ENCODE assay signal across 9 mouse cellular contexts in genomic region chr1:37985764-37986323, GRCm38 (mm10). TPM values are rescaled to one million over a fixed set of nuclear protein-coding genes. Genes with fewer than 3 reads are reported as not detected.
DNase-seq lines count a peak whose midpoint lies in the region; ATAC-seq and TF ChIP-seq lines count a peak whose summit lies in the region.
"Had no signal": no experiment of that assay in that cellular context is flagged by ENCODE, and none has a peak within 500 bp of the region (broad histone marks: within the 10 kb centered on the region; RNA-seq: fewer than 3 reads in every experiment).

No protein-coding gene starts in this region.

- 0 out of 2 replicates have a peak, but pooled peaks have one; percentile 46 for TF ChIP-seq EP300 in heart, adult 2 months (IDR thresholded peaks at IDR 0.05; ENCODE audit: insufficient read depth, low read depth, low read length)

- peaks cover 2% of the 10 kb centered on the region; the same call in 1 of the 2 replicates for H3K36me3 ChIP-seq in heart, adult 2 months (ENCODE audit: control insufficient read depth, insufficient read depth, low read length)
- H3K36me3 ChIP-seq in heart, embryonic 12.5 days = peaks cover 51% of the 10 kb centered on the region

- H3K27ac ChIP-seq in heart, adult 2 months = no peak overlapping the region
- no peak overlapping the region for H3K27ac ChIP-seq in heart, embryonic 12.5 days (ENCODE audit: poor library complexity, severe bottlenecking)

- no peak for ATAC-seq in heart, embryonic 12.5 days (ENCODE audit: insufficient number of reproducible peaks, low FRiP score)

- H3K4me1 ChIP-seq in heart, adult 2 months (ENCODE audit: control insufficient read depth, insufficient read depth, low read length) = no peaks in the 10 kb centered on the region
- H3K4me1 ChIP-seq in heart, embryonic 12.5 days (replicated peaks) = no peaks in the 10 kb centered on the region

- intact Hi-C loops in heart, adult 2 months (cut with DNase I) = loop anchor here (5.0 kb wide), 1 partner anchor 84 kb away; no protein-coding TSS in a partner anchor

- TF ChIP-seq CTCF in heart, adult 2 months (IDR thresholded peaks at IDR 0.05) = peak; percentile 73

- H3K27me3 ChIP-seq in heart, adult 2 months (ENCODE audit: control insufficient read depth, insufficient read depth, low read length) = no peaks in the 10 kb centered on the region
- H3K27me3 ChIP-seq in heart, embryonic 12.5 days (replicated peaks) = no peaks in the 10 kb centered on the region

- H3K79me2 ChIP-seq in heart, adult 2 months (replicated peaks; ENCODE audit: control insufficient read depth, insufficient read depth, low read length) = no peaks in the 10 kb centered on the region; the same call in 1 of the 2 replicates

- H3K9me3 ChIP-seq in heart, embryonic 12.5 days (replicated peaks) = no peaks in the 10 kb centered on the region

- H3K4me2 ChIP-seq in heart, embryonic 12.5 days = no peak overlapping the region

- peak in 1 of 2 experiments; percentile 13 for DNase-seq in heart, adult 2 months
- no peak for DNase-seq in heart, adult 9 months (ENCODE audit: low spot score in 2 of 2)
- peak; percentile 22 for DNase-seq in right cerebral cortex, adult 18-20 months
- no peak for DNase-seq in right cerebral cortex, postnatal 25 days
- peak; percentile 57 to 69 for DNase-seq in adrenal gland, postnatal 36 days
- peak; percentile 20 for DNase-seq in layer of hippocampus, adult 9-10 months (ENCODE audit: low spot score)
- peak; percentile 48 for DNase-seq in right cerebral cortex, postnatal 14 days

- no peak overlapping the region for H3K9ac ChIP-seq in heart, adult 2 months (ENCODE audit: low read depth, low read length)
- no peak overlapping the region for H3K9ac ChIP-seq in heart, embryonic 12.5 days

- no peak overlapping the region for H3K4me3 ChIP-seq in heart, adult 2 months
- no peak overlapping the region for H3K4me3 ChIP-seq in heart, embryonic 12.5 days

- 0 out of 2 replicates have a peak, but pooled peaks have one; percentile 15 for TF ChIP-seq POLR2A in heart, adult 2 months (IDR thresholded peaks at IDR 0.05; ENCODE audit: insufficient read depth, low read depth, low read length)

- WGBS in heart, adult 2 months = 74% methylated on average over 9 of the region's 9 CpGs
- WGBS in heart, embryonic 12.5 days = 73% methylated on average over 9 of the region's 9 CpGs

RNA-seq across cellular contexts. Expression of gene Txndc9, which starts 11.8 kb away (rescaled TPM):
- total RNA-seq in heart, adult 2 months (2021) = 10 to 100 TPM; 52.6 to 53.7 TPM
- 7.7 and 16.7 TPM in 2 replicates for polyA plus RNA-seq in heart, adult 2 months (2012; rRNA removed)
- 10 to 100 TPM; 78.2 to 83.3 TPM for total RNA-seq in adrenal gland, postnatal 36 days (2021)
- polyA plus RNA-seq in heart, embryonic 12.5 days (2016; fragmentation: Nextera tagmentation; extraction: Ambion mirVana) = 110 and 115 TPM in 2 replicates

RNA-seq across cellular contexts. Expression of gene Eif5b, which starts 12.0 kb away (rescaled TPM):
- 10 to 100 TPM; 47.6 to 54.0 TPM for total RNA-seq in heart, adult 2 months (2021)
- 8.6 and 20.0 TPM in 2 replicates for polyA plus RNA-seq in heart, adult 2 months (2012; rRNA removed)
- 10 to 100 TPM; 41.6 to 46.9 TPM for total RNA-seq in adrenal gland, postnatal 36 days (2021)
- polyA plus RNA-seq in heart, embryonic 12.5 days (2016; fragmentation: Nextera tagmentation; extraction: Ambion mirVana) = 22.8 and 24.4 TPM in 2 replicates

RNA-seq across cellular contexts. Expression of gene Lyg1, which starts 28.3 kb away (rescaled TPM):
- total RNA-seq in heart, adult 2 months (2021) = not detected
- polyA plus RNA-seq in heart, adult 2 months (2012; rRNA removed) = not detected in 2 replicates
- total RNA-seq in adrenal gland, postnatal 36 days (2021) = not detected
- polyA plus RNA-seq in heart, embryonic 12.5 days (2016; fragmentation: Nextera tagmentation; extraction: Ambion mirVana) = not detected in 2 replicates
- total RNA-seq: layer of hippocampus, adult 18-20 months had no signal

Comparison
In these comparisons a context has a peak if more than half of its experiments do, and no peak if none do; other contexts are left out.
1. DNase-seq: peak in right cerebral cortex, adult 18-20 months (single experiment), adrenal gland, postnatal 36 days (2 of 2), layer of hippocampus, adult 9-10 months (single experiment) and right cerebral cortex, postnatal 14 days (single experiment); none in heart, adult 9 months (0 of 2) and right cerebral cortex, postnatal 25 days (single experiment).